Mouse (Mus musculus): ENCODE data around the gene Eva1a. TPM values are rescaled to one million over a fixed set of nuclear protein-coding genes. Genes with fewer than 3 reads are reported as not detected.

Eva1a gene
- polyA plus RNA-seq, 1 experiment from 2014 or later, result 18.1 TPM

- Histone ChIP-seq H3K27ac (no peak overlapping the region), H3K4me1 (peaks cover 2% of the 10 kb centered on the region; the same call in 1 of the 2 replicates), H3K9ac (no peak overlapping the region), H3K36me3 (no peaks in the 10 kb centered on the region), H3K4me3 (replicated peaks) (no peak overlapping the region), H3K27me3 (replicated peaks) (no peaks in the 10 kb centered on the region), H3K9me3 (no peaks in the 10 kb centered on the region), H3K4me2 (no peak overlapping the region)
- no peak for ATAC-seq (ENCODE audit: insufficient read depth, low FRiP score, low read depth)
- 33% methylated on average over 7 of the region's 7 CpGs for WGBS
Measured at GRCm38 (mm10) chr6:82133592-82133978, 92.7 kb downstream of the Eva1a start.

DNA sequence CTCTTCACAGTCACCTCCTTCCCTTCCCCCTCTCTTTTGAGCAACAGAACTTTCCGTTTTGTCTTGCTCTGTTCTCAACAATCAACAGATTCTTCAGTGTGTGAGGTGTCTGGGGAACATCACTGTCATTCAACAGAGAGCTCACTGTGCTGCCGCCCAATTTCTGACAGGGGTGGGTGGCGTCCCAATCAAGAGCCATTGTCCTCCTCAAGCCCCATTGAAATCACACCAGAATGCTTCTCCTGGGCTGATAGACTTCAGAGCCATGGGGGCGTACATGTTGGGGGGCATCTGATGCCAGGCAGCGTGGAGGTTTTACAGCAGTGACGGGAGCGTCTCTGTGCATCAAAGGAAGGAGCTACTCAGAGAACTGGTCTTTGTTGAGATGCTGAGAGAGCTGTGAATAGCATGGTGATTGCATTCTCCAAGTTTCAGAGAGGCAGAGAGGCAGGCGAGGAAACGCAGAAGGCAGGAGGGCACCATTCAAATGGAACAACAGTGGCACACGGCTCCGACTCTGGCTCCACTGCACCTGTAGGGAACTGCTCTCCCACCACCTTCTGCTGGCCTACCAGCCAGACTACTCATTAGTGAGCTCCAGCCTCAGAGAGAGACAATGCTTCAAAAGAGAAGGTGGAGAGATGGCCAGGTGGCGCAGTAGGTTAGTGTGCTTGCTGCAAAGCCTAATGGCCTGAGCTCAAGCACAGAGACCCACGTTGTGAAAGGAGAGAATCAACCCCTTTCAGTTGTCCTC lies 95.3 kb downstream of the Eva1a start:
- Histone ChIP-seq H3K27ac (no peak overlapping the region), H3K4me2 (no peak overlapping the region)
- WGBS, result 75% methylated on average over 13 of the region's 13 CpGs

More for the DNA sequence above, 95.3 kb downstream of the Eva1a start:
- Histone ChIP-seq H3K4me3 (replicated peaks) (no peak overlapping the region), H3K9ac (no peak overlapping the region), H3K4me1 (peaks cover 2% of the 10 kb centered on the region; the same call in 1 of the 2 replicates), H3K36me3 (no peaks in the 10 kb centered on the region), H3K9me3 (no peaks in the 10 kb centered on the region), H3K27me3 (replicated peaks) (no peaks in the 10 kb centered on the region)
- ATAC-seq (ENCODE audit: insufficient read depth, low FRiP score, low read depth), result no peak

Other genes starting within 250 kb of the Eva1a start
- gene Gcfc2, start 117.4 kb upstream of the Eva1a start, polyA plus RNA-seq (2015; fragmentation: Nextera tagmentation; extraction: Ambion mirVana), result 8.5 and 9.4 TPM in 2 replicates
- 32.2 and 47.3 TPM in 2 replicates for gene Mrpl19, start 75.1 kb upstream of the Eva1a start, polyA plus RNA-seq (2015; fragmentation: Nextera tagmentation; extraction: Ambion mirVana)